Mouse (Mus musculus): ENCODE measurements around the gene Sh3bp5l.

DNA sequence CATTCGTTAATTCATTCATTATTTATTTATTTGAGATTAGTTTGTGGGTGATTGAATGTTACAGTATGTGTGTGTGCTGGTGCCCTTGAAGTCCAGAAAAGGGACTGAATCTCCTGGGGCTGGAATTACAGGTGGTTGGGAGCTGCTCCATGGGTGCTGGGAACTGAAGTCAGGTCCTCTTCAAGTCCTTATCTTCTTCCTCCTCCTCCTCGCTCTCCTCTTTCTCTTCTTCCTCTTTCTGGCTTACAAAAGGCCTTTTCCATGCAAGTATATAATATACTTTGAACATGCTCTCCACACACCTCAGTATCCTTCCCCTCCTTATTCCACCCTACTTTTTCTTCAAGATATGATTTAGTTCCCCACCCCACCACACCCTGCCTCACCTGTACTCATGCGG lies 26.5 kb downstream of the Sh3bp5l start:
- no peak for TF ChIP-seq TAL1 (conservative IDR thresholded peaks at IDR 0.05; ENCODE audit: low read depth, low read length)
- no peak for TF ChIP-seq CTCF (IDR thresholded peaks at IDR 0.05; ENCODE audit: low read depth, low read length)
- TF ChIP-seq GATA1 (IDR thresholded peaks at IDR 0.05; ENCODE audit: borderline replicate concordance, low read length): no peak
- no peak for TF ChIP-seq GATA2 (IDR thresholded peaks at IDR 0.05; ENCODE audit: borderline replicate concordance, low read depth, low read length)

Data from G1E (cell line).